Mouse (Mus musculus) gonadal fat pad, adult 2 months (tissue): ENCODE measurements at regions not wholly inside any gene's neighbourhood (a gene's known extent, or its start where the extent isn't known, plus 50 kb on each side); places are given as distances from the start of the nearest gene placed in this dataset.

Experiments
- DNase-seq: peaks from one replicate; pipeline ENCODE4 v3.0.0-alpha.2; 2012; ENCODE audit warnings: low read depth

DNA sequence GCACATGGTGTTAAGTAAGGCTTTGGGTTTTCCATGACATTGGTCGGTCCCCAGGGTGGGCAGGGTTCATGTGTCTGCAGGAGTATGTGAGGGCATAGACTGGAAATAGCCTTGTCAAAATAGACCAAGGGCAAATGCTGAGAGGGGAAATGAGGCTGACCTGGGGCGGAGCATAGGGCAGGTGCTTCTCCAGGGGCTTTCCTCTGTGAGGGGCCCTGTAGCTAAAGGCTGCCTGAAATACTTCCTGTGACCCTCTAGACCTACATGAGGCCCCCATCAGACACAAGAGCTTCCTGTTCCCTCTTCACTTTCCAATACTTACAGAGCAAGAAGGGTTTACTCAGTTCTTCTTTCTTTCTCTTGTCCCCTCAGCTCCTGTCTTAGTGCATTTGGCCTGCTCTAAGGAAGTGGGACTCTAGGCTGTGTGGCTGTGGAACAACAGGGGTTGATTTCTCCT lies 1258.7 kb upstream of the A1bg start:
- DNase-seq, result no peak

DNA sequence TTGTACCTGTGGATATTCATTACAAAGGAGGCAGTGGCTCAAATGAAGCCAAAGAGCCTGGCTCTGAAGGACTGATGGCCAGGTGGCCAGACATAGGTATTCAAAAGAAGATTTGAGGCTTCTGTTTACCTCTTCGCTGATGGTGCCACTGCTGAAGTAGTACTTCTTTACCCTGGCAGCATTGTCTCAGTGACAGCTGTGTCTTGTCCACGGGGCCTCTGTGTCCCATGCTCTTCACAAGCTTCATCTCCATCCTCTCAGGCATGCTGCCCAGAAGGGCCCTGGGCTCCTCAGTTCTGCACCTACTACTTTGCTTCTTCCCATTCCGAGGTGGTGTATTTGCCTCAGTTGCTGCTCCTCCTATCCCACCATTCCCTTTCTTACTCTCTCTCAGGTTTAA lies 1257.9 kb upstream of the A1bg start:
- DNase-seq, result no peak

DNA sequence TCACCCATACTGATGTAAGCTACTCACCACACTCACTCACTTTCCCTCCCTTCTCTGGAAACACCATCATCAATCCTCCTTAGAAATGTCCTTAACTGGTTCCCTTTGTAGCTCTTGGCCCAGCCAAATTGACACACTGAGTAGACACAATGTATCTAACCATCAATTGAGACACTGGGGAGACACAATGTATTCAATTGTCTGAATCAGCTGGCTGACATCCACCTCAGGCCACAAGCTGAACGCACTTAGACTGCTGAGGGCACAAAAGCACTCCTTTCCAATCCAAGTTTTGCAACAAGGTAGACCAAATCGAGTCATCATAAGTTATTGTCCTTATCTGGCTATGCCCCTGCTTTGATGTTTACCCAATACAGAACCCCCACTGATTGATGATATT lies 1257.0 kb upstream of the A1bg start:
- peak; percentile 38 for DNase-seq

DNA sequence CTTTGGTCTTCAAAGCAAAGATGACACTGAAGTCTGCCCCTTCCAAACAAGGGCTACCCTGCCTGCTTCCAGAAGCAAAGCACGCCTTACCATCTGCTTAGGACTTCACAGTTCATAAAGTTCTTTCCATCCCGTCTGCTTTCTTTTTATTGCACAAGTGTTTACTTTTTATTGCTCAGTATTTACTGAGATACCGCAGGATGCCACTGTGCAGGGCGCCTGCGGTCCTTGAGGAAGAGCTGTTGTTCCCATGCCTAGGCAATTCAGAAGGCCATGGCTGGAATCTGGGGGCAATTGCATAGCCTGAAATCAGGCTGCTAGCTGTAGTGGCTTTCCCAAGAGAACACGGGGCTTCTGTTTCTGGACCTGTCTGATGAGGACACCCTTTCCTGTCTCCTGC lies 1255.8 kb upstream of the A1bg start:
- no peak for DNase-seq

DNA sequence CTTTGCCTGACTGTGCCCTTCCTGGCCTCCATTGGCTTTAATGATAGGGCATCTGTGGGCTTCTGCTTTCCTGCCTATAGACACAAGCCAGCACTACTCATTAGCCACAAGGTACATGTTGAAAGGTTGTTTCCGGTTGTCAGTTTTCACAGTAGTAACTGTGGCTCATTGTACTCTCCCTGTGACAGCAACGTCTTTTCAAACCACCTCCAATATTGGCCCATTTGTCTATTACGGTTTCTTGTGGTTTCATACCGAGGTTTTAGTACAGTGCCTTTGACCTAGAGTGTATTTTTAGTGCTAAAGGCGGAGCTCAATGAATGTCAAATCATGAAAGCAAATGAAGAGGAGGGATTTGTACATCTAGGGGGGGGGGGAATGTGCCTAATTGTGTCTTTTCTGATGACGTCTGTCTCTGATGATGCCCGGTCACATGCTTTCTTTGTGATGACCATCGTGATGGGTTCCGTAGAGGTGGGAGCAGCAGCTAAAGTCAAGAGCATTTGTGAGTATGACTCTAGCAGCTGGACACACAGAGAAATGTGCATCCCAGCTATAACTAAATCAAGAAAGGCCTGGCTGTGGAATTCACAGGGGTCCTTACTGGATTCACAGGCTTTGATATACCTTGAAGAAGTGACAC lies 1255.1 kb upstream of the A1bg start:
- DNase-seq, result no peak

DNA sequence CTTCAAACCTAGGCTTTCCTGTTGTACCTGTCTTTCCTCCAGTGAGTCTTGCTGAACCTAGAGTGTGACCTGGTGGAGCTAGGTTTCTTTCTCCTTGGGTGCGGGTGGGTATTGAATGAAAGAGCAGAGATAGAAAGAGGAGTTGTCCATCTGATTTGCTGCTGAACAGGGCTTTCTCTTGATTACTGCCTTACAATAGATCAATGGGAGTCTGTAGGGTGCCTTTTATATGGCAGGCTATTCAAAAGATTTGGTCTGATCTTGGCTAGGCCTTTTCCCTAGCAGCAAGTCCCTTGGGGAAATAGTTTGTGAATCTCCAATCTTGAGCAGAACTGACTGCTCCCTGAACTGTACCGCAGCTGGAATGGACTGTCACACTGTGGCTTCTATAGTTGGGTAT lies 1253.3 kb upstream of the A1bg start:
- DNase-seq, result no peak

DNA sequence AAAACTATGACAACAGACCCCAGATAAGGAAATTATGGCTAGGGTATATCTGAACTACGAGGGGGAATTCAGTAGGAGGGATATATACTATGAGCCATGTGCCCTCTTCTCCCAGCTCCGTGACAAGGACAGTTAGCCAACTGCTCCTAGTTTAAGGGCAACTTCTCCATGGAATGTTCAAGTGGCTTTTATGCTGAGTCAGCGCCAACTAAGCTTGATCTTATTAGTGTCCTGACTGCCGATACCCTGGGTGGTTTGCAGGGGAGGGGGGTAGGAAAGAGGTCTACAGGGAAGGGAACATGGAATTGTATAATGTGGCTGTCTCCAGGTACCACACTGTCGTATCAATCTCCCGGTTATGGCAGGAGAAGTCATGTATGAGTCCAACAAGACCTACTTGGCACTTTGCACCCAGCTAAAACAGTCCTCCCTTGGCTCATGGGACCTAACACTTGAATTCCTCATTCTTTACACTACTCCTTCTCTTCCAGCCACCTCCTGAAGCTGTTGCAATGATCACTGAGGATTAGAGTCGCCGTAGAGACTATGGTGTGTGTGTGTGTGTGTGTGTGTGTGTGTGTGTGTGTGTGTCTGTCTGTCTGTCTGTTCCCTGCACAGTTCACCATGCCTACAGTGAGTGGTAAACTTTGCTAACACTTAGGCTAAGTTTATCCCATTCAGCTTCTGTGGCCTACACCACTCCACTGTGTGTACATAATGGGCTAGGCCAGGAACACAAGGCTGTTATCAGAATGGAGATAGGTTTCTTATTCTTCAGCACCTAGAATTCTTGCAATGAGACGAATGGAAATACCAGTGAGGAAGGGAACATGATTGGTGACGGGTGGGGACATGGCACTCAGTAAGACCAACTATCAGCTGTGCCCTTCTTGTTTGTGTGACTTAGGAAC lies 1251.1 kb upstream of the A1bg start:
- no peak for DNase-seq

DNA sequence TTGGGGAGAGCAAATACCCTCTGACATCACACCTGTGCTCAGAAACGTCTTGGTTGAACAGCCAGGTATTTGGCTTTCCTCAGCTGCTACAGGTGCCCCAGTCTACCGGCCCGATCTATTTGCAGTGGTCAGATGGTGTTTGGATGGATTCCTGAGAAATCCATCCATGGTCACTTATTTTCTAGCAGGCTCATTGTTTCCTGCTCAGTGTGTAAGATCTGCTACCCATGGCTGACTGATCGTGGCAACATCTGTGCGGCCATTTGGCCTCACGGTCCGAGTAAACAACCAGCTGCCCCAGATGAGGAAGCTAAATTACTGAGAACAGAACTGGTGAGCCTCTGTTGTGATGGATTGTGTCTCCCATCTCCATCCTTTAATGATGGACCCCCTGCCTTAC lies 1248.8 kb upstream of the A1bg start:
- DNase-seq, result no peak

DNA sequence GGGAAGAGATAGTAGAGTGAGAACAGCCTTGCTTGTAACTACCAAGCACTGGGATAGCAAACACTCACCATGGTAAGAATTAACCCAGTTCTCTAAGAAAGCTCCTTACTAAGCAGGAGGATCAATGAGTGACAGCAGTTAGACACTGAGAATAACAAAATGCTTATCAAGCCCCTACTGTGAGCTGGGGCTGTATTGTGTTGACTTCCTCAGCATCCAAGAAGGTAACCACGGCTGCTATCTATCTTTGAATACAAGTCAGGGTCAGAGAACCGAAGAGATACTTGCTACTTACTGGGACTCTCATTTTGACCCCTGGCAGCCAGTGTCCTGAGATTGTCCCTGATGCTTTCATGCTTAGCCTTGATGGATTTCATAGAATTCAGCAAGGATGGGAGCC lies 1248.4 kb upstream of the A1bg start:
- DNase-seq, result no peak

DNA sequence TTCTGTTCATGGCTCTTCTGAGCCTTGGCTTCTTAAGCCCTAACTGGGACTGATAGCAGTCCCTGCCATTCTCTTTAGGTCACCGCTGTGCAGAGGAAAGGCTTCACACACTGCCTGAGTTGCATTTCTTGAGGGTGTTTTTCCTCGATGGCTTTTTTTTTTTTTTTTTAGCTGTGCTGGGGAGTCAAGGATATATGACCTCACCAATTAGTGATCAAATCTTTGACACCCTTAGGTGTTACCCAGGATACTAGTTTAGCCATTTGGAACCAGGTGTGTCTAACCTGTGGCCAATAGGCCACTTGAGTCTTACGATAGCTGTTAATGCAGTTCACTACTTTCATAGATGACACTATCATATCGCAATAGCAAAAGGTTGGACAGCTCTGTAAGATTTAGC lies 1247.5 kb upstream of the A1bg start:
- DNase-seq, result no peak

DNA sequence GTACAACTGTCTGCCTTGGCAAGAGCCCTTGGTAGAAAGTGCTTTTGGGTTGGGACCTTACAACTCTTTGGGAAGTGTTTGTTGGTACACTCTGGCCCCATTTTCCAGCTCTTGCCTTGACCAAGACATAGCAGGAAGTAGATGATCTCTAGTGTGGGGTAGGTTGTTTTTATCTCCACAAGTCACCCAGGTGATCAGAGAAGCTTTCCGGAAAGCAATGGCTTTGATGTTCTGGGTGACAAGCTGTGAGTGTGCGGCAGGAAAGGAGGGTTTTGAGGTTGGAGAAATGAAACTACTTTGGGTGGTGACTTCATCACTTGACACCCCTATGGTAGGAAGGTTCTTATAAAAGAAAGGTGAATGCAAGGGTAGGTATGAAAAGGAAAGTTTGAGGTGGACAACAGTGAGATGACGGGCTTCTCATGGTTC lies 1246.8 kb upstream of the A1bg start:
- no peak for DNase-seq

DNA sequence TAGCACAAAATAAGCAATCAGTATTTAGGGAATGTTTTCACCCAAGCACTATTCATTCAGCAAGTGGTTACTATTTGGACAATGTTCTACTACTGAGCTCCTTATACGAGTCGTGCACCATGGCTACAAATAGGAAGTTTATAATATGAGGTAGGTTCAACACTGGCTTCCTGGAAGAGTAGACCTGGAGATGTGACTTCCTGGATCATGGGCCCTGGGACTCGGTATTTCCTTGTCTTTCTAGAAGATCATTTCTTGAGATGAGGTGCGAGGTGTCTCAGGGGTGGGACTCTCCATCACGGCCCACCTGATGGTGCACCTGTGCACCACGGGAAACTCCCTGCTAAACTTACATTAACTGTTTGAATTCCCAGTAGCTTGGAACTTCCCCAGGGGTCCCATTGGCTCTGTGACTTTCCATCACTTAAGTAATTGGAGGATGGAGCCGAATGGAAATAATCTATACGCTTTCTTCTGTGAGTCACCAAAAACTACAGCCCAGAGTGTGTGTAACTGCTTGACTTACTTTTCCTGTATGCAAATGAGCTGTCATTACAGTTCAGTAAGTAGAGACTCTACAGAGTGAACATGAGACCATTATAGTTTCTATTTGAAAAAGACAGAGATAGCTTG lies 1246.3 kb upstream of the A1bg start:
- DNase-seq, result no peak

DNA sequence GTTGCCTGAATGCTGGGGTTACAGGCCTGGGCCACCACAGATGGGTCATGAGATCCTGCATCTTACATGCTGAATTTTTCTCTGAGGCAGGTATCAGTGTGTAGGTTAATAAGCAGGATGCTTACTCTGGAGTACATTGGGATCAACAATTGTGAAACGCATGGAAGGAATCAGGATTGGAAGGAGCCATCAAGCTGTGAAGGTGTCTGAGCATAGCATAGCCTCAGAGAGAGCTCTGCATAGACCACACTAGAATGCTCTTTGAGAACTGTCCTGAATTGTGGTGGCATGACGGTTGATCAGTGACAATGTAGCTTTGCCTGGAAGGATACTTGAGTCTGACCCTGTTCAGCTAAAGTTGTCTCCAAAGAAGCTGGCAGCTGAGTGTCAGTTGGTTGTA lies 1245.7 kb upstream of the A1bg start:
- no peak for DNase-seq

DNA sequence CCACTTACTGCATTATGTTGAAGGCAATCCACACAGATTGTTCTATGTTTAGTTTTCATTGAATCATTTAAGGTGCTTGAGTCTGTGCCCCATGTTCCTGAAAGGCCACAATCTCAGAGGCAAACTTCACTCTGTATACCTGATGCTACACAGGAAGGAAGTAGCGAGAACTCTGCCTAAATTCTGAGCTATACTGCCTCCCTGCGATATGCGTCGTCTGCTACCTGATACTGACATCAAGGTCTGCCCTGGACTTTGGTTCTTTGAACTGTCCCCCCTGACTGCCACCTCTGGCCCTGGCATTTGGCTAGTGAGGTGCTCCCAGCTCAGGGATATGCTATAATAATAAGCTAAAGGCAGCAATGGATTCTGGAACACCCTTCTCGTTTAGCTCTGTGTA lies 1244.0 kb upstream of the A1bg start:
- no peak for DNase-seq

DNA sequence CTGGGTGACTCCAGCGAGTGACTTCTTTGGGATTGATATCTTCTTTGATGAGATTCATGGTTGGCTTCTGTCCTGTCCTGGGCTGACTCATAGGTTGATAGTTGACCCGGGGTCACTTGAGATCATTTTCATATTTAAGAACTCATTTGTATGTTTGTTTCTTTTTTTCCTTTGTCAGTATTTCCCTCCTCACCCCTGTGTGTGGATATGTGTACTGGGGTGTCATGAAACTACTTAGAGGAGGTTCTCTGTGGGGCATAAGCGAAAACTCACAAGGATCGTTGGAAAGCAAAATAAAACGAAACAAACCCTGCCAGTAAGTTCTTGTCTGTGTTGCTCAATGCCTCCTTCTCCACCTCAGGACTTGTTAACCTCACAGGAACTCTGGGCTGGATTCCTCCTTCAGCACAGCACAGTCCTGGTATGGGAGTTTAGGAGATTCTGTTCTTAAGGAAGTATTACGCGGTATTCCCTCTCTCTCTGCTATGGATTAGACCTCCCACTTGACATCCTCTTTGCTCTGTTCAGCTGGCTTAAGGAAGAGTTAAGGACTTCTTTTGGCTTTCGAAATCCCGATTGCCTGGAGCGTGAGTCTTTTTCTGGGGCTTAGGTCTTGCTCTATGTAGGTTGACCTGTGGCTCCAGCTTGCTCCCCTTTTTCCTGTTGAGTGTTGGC lies 1243.2 kb upstream of the A1bg start:
- peak; percentile 97 for DNase-seq

DNA sequence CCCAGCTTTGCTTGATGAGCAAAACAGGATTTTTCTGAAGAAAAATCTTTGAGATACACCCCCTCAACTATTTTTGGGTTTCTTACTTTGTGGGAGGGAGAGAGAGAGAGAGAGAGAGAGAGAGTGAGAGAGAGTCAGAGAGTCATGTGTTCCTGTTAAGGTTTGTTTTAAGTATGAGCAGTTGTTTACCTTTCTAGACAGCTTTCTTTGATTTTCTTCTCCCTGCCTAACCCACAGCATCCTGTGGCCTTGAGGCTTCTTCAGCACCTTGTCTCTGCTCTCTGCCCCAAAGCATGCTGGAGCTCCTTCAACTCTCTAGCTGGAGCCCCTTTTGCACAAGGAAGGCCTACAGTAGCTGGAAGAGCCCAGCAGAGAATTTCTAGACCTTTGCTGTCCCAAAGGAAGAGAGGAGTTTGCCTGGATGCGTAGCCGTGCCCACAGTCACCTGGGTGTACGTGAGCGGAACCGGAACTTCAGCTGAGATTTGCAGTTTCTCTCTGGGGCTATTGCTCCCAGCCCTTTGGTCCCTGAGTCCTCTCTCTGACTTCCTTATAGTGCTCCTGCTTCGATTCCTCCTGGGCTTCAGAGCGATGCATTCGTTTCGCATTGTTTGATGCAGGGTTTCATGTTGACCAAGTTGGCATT lies 1242.1 kb upstream of the A1bg start:
- no peak for DNase-seq

DNA sequence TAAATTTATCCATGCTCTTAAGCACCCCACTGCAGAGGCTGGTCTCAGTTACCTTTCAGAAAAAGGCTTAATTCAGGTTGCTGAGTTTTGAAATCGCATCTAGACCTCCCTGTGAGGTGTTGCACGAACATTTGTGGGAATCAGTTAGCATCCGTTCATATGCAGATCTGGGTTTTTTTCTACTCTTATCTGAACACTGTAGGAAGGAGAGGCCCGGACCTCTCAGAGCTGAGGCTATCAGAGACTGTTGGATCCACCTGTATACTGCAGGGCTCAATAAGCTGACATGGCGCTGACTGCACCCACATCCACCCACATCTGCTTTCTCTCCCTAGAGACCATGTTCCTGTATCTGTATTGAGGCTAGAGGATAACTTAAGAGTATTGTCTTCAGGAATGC lies 1240.4 kb upstream of the A1bg start:
- no peak for DNase-seq

DNA sequence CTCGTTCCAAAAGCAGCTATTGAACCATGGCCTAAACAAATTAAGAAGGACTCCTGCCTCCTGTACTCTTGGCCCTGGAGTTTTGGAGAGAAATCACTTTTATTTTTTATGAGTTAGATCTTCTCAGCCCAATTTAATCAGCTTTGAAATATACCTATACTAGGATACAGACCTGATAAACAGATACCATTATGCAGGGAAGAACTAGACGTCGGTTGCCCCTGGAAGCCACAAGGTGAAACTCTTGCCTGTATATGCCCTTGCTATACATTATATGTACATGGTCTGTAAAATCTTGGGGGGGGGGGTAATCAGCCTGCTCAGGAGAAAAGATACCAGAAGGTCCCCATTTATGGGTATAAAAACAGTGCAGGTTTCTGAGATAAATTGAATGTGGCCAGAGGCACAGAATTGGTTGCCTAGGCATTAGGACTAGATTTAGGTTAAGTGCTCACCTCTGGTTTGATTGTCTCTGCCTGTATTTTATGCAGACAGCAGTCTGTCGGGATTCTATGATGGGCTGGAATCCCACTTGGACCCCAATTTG lies 1239.9 kb upstream of the A1bg start:
- no peak for DNase-seq

DNA sequence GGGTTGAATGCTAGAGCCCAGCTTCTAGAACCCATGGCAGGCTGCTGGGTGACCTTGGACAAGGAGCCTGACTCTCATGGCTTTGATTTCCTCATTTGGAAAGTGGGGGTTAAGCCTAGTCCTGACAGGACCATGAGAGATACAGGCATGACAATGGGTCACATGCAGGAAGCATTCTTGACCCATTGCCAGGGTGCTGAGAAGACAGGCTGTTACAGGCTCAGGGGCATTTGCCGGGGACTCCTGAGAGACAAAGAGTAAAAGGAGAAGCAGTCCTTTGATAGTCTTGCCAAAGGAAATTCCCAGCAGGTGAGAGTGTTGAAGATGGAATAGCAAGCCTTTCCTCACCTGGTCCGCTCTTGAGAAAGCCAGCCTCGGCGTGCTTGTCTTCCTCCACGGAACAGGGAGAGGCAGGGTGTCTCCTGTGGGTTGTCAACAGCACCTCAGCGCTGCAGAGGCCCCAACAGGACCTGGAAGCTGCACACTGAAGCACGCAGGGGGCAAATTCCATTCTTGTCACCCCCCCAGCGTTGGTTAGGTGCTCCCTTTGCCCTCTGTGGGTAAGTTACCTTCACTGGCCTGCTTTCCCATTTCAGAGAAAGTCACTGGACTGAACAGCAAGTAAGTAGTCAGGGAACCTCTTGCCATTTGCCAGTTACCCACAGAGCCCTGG lies 1239.3 kb upstream of the A1bg start:
- DNase-seq, result peak; percentile 70

DNA sequence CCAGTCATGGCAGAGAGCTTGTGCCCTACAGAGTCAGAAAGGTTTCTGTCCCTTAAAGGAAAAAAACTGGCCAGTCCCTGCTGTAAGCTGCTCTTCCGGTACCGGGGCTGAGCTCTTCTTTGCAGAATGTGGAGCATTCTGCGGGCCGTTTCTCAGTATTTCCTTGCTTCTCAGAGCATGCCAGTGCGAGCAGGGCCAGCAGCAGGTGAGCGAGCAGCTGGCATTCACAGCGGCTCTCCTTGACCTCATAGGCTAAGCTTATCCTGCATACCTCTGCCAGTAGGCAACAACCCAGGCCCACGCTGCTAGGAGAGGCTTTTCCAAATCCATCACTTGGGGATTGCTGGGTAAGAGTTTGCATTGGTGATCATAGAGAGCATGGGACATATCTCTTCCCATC lies 1238.2 kb upstream of the A1bg start:
- no peak for DNase-seq
